Mouse (Mus musculus) gastrocnemius, adult 18-20 months (tissue): ENCODE data around the gene Vopp1. TPM values are rescaled to one million over a fixed set of nuclear protein-coding genes. Genes with fewer than 3 reads are reported as not detected.

ENCODE experiments used
- DNase-seq: peaks from one replicate; pipeline ENCODE4 v3.0.0; 2021; ENCODE audit warnings: low spot score
- total RNA-seq, 2 experiments: library from RNA; stranded (reverse); gene quantifications; 2 replicates each; pipeline ENCODE4 v1.2.3; 2021

Vopp1 gene
- total RNA-seq, 2 experiments from 2014 or later = 4.5 to 4.7 TPM

GRCm38 (mm10) chr6:57787376-57787775 lies 37.6 kb downstream of the Vopp1 start:
- DNase-seq = no peak

GRCm38 (mm10) chr6:57784251-57784650 lies 40.7 kb downstream of the Vopp1 start:
- no peak for DNase-seq

GRCm38 (mm10) chr6:57782658-57783057 lies 42.3 kb downstream of the Vopp1 start:
- no peak for DNase-seq

GRCm38 (mm10) chr6:57780359-57780758 lies 44.6 kb downstream of the Vopp1 start:
- DNase-seq = no peak

- DNase-seq = no peak
These were observed 51.2 kb downstream of the Vopp1 start for GRCm38 (mm10) chr6:57773792-57774191.

GRCm38 (mm10) chr6:57770467-57771190 lies 54.3 kb downstream of the Vopp1 start:
- no peak for DNase-seq

- no peak for DNase-seq
These were observed 55.9 kb downstream of the Vopp1 start for GRCm38 (mm10) chr6:57768948-57769525.

GRCm38 (mm10) chr6:57767112-57767868 lies 57.7 kb downstream of the Vopp1 start:
- no peak for DNase-seq

- DNase-seq = no peak
These were observed 58.7 kb downstream of the Vopp1 start for GRCm38 (mm10) chr6:57766287-57766686.

GRCm38 (mm10) chr6:57765095-57765878 lies 59.7 kb downstream of the Vopp1 start:
- DNase-seq = no peak

GRCm38 (mm10) chr6:57763054-57763453 lies 61.9 kb downstream of the Vopp1 start:
- no peak for DNase-seq

- no peak for DNase-seq
These were observed 70.8 kb downstream of the Vopp1 start for GRCm38 (mm10) chr6:57753962-57754759.

- DNase-seq = no peak
These were observed 79.2 kb downstream of the Vopp1 start for GRCm38 (mm10) chr6:57745748-57746129.

- DNase-seq = no peak
These were observed 79.8 kb downstream of the Vopp1 start for GRCm38 (mm10) chr6:57744974-57745747.

- DNase-seq = no peak
These were observed 80.8 kb downstream of the Vopp1 start for GRCm38 (mm10) chr6:57744123-57744522.

- DNase-seq = peak; percentile 2
These were observed 81.6 kb downstream of the Vopp1 start for GRCm38 (mm10) chr6:57743333-57743732.

- DNase-seq = no peak
These were observed 82.2 kb downstream of the Vopp1 start for GRCm38 (mm10) chr6:57742749-57743148.

- DNase-seq = no peak
These were observed 103.6 kb downstream of the Vopp1 start for GRCm38 (mm10) chr6:57721347-57721746.

GRCm38 (mm10) chr6:57711726-57712125 lies 113.2 kb downstream of the Vopp1 start:
- DNase-seq = no peak

- no peak for DNase-seq
These were observed 118.2 kb downstream of the Vopp1 start for GRCm38 (mm10) chr6:57706721-57707120.
